Mouse (Mus musculus) CH12.LX (cell line): ENCODE data around the gene Nsd1.
A peak's percentile ranks its signal among the peaks of the same experiment; 100 is the strongest.

ENCODE experiments used
- MAFK ChIP-seq: IDR thresholded peaks from 2 replicates; pipeline ENCODE4 v1.6.1; 2011; ENCODE audit warnings: low read length, improper control_type of control experiment; ENCODE audit not compliant: insufficient replicate concordance
- USF1 ChIP-seq: IDR thresholded peaks from 2 replicates; pipeline ENCODE4 v1.6.1; 2014; ENCODE audit warnings: low read depth, mild to moderate bottlenecking, inconsistent platforms, low read length, improper control_type of control experiment

- TF ChIP-seq MAFK (no peak), USF1 (peak; percentile 93)
Measured at GRCm38 (mm10) chr13:55190121-55190868, 19.3 kb upstream of the Nsd1 start.
